Mouse (Mus musculus) brain, adult 2 months (tissue): ENCODE measurements around the gene Sla2.
A peak's percentile ranks its signal among the peaks of the same experiment; 100 is the strongest.
"Not testable (repeated sequence)": the region's sequence is repeated elsewhere in the genome, so short reads cannot be mapped to it uniquely, and the experiment has no call there.

ENCODE experiments used
- DNase-seq: peaks from one replicate; pipeline ENCODE4 v3.0.0; 2011; ENCODE audit warnings: low read depth, low spot score

Gene Sla2

DNA sequence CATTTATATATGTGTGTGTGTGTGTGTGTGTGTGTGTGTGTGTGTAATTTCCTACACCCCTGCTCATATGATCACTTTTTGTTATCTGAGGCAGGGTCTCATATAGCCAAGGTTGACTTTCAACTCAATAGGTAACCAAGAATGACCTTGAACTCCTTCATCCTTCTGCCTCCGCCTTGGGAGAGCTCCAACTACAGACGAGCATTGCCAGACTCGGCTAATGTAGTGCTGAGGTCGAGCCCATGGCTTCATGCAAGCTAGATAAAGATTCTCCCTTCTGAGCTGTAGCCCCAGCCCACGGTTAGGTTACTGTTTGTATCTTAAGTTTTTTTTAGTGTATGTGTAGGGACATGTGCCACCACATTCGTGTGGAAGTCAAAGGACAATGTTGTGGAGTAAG is 14.9 kb upstream of the Sla2 start:
- DNase-seq = no peak

DNA sequence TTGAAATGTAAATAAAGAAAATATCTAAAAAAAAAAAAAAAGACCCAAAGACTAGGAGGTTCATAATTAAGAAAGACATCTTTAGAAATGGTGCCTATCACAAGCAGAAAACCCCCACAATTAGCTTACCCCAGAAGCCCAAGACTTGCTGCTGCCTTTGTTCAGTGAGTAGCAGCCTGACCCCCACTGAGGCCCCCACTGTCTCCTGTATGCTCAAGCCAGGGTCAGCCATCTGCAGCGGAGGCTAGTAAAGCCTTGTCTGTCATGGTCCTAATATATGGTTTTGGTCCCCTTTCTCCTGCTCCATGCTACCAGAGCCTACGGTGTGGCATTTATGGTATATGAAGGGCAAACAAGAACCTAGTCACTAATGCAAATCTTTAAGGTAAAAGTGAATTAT is 14.4 kb upstream of the Sla2 start:
- no peak for DNase-seq

DNA sequence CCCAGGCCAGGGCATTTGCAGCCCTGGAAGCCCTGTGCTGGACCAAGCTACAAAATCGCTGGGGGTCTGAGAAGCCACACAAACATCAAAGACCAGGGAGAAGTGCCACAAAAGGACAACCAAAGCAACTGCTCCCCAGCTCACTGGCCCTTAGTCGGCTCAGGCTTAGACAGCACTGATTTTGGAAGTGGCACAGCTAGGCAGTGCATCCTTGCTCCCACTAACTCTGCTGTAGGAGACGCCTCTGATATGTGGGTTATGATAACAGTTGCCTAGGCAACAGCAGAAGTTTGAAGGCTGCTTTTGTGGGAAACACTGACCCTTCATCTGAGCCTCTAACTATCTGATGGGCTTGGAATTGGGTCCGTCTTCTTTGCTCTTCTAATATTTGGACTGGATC is 12.2 kb upstream of the Sla2 start:
- peak; percentile 61 for DNase-seq

DNA sequence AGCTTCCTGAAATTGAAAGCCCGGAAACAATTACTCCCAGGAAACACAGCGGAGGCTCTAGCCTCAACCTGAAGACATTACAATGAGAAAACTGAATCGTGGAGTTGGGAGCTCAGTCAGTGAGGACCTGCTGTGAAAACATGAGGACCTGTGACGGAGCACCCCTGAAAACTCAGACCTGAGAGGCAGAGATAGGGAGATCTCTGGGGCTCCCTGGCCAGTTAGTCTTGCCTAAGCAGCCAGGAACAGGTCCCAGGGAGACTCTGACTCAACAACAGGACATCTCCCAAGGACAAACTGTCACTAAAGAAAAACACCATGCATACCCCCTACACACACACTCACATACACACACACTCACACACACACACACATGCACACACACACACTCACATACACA is 11.4 kb upstream of the Sla2 start:
- DNase-seq = no peak

DNA sequence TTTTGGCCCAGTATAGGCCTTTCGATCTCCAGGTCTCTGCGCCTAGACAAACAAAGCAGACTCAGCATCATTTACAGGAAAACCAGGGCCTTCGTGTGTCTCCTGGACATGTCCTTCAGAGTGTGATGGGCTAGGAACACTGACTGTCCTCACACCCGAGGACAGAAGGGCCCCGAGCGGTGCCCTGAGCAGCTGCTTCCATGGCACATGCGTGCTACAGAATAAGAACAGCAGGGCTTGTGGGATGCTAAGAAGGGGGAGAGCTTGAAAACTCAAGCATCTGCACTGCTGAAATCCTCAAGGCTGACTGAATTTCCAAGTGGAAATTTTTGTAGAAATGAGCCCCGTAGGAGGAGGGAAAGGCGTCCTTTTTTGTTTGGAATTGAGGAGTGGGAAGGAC is 10.0 kb upstream of the Sla2 start:
- peak; percentile 85 for DNase-seq

GRCm38 (mm10) chr2:156896384-156896914 is 9.5 kb upstream of the Sla2 start:
- no peak for DNase-seq

GRCm38 (mm10) chr2:156894496-156895265 is 7.7 kb upstream of the Sla2 start:
- DNase-seq = peak; percentile 46

- no peak for DNase-seq
Observed at GRCm38 (mm10) chr2:156892821-156893220, 5.8 kb upstream of the Sla2 start.

DNA sequence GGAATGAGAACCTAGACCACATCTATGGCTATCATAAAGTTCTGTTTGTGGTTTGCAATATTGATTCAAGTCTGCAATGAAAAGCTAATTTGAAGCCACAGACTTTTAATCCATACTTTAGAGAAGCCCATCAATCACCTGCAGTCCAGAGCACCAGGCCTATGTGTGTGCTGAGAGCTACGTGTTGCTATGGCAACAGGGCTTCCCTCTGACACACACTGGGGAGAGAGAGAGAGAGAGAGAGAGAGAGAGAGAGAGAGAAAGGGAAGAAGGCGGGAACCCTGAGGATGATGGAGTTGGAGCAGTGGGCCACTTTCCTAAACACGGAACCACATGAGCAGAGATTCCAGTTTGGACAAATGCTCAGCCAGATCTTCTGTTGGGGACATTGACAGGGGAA is 5.2 kb upstream of the Sla2 start:
- peak; percentile 47 for DNase-seq

- no peak for DNase-seq
Observed at GRCm38 (mm10) chr2:156888490-156888889, 1.5 kb upstream of the Sla2 start.

DNA sequence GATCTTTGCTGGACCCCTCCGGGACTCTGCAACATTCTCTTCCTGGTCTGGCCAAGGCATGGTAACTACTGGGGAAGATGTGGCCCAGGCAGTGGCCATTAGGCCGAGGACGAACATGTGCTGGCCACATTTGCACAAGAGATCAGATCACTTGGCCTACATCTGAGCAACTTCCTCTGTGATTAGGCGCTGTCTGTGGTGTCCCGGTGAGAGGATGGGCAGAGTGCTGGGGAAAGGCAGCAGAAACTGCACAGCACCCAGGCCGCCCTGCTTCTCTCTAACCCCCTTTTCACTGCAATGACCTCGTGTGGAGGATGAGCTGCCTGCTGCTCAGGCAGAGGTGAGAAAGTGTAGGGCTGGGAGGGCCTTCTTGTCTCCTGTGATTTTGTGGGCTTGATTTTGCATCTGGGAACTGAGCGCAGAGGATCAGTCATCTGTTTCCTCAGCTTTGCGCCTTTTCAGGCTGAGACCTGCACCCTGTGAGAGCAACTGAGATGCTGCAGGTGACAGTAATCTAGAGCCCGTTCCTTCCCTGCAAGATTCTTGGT is 834 bp downstream of the Sla2 start:
- DNase-seq = no peak

DNA sequence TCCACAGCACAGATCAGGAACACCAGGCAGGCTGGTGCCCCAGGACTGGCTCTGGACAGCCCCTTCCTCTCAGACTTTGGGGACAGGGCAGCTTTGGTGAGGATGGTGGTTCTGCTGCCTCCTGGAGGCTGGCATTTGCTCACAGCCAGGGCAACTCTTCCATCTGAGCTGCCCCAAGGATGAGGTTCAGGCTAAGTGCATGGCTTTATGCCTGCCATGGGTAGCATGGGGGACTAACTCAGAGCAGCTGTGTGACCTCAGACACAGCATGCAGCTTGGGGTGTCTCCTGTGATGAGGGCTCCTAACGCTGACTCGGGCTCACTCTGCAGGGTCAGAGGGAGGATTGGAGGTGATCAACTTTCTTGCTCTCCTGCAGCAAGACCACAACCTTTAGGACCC is 1.3 kb downstream of the Sla2 start:
- DNase-seq = not testable (repeated sequence)

- DNase-seq = no peak
Observed at GRCm38 (mm10) chr2:156884396-156885211, 2.4 kb downstream of the Sla2 start.

DNA sequence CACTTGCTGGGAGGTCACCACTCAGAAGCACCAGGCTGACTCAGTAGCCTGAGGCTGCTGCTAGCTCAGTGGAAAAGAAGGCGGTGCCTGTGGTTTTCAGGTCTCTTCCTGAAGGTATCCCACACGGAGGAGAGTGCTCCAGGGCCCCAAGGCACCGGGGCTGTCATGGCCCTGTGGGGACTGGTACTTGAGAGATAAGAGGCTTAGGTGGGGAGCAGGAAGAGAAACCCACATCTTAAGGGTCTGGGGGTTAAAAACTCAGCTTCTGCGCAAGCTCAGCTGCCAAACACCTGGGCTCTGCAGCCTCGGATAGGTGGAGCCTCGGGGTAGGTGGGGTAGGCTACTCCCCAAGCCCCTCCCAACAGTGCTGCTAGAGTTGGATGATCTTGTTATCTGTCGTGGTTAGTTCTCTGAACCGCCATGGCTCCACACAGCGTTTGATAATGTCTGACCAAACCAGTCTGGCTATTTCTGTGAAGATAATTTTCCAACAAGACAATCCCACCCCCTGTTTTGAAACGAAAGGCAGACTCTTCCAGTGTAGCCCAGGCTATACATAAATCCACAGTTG is 4.5 kb downstream of the Sla2 start:
- no peak for DNase-seq

DNA sequence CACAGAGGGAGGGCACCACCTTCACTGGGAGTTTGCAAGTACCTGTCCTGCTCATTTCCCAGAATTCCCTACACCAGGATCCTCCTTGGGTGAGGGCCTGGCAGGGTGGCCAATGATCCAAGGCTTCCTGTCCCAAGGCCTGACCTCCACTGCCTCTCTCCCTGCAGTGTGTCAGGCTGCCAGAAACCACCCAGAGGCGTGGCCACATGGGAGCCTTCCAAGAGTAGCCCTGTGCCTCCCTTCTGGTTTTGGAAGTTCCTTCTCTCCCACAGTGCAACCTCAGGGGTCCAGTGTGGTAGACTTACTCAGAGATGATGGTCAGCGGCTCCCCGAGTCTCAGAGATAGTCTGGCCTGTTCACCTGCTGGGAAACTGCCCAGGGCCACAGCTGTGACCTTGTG is 7.5 kb downstream of the Sla2 start:
- DNase-seq = no peak

DNA sequence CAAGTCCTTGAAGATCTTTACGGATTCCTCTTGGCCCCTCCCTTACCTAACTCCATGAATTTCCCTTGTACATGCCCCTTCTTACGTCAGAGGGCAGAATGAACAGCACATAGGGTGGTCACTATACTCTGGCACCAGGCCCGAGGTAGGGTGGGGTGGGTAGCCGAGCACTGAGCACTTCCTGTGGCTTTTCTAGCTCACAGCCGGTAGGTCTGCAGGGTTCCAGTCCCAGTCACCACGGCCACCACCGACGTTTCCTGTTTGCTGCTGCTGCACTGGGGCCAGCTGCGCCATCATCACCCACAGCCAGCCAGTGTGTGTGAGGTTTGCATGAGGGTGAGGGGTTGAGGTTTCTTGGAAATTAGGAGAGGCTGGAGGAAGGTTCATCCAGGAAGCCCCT is 9.3 kb downstream of the Sla2 start:
- DNase-seq = no peak

GRCm38 (mm10) chr2:156874760-156875510 is 12.1 kb downstream of the Sla2 start:
- peak; percentile 98 for DNase-seq

DNA sequence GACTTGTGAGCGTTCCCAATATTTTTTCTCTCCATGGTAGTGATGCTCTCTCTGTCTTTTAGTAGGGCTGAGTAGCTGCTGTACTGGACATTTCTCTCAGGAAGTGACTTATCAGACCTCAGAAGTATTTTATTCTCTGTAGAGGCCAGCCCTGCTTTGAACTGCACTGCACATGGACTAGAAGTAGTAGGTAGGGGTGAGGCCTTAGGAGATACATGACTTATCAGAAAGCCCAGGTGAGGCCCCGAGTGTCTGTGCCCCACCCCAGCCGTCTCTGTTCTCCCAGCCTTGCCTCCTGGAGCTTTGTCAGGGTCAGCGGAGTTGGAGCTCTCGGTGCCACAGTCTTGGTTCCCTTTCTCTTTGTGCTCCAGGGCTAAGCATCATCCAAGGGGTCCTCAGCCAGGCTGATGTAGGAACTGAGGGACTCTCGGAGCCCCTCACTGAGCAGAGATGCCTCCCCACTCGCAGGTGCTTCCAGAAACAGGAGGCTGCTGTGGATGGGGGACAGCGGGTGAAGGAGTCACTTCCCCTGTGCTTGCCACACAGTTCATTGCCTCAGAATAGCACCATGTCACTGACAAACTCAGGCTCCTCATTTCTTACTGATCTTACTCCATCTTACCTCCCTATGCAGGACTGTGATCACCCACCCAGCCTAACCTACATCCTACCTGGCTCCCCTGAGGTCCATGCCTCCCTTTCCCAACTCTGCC is 12.8 kb downstream of the Sla2 start:
- DNase-seq = no peak

- DNase-seq = peak; percentile 90
Observed at GRCm38 (mm10) chr2:156873629-156874028, 13.4 kb downstream of the Sla2 start.

DNA sequence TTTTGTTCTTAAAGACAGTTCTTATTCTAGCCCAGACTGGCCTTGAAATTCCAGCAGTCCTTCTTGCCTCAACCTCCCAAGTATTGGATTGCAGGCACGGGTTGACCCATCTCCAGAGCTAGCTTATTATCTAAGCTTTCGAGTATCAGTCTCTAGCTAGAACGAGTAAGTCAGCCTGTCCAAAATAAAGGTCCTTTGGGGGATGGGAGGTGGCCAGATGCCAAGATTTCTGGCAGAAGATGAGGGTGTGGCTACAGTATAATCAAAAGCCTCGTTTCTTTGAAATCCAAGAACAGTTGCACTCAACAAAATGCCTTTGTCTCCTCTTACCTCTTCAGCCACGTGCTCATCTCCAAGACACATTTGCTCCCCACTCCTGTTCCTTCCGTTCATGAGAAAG is 16.5 kb downstream of the Sla2 start:
- no peak for DNase-seq

- no peak for DNase-seq
Observed at GRCm38 (mm10) chr2:156869554-156869953, 17.4 kb downstream of the Sla2 start.
